Mouse (Mus musculus) myocyte (in vitro differentiated cells): Measurements from ENCODE around the gene Arid3b.

ENCODE experiments used
- CEBPB ChIP-seq: IDR thresholded peaks from 2 replicates; pipeline ENCODE4 v1.6.1; 2011; ENCODE audit warnings: mild to moderate bottlenecking, moderate library complexity; ENCODE audit not compliant: poor library complexity, insufficient read depth, severe bottlenecking
- E2F4 ChIP-seq: IDR thresholded peaks from one replicate; pipeline ENCODE4 v1.6.1; 2011; ENCODE audit warnings: mild to moderate bottlenecking, control low read depth, moderate library complexity; ENCODE audit not compliant: insufficient read depth
- MAX ChIP-seq: IDR thresholded peaks from one replicate; pipeline ENCODE4 v1.6.1; 2011; ENCODE audit warnings: low read depth, mild to moderate bottlenecking, control low read depth
- MYOD1 ChIP-seq, 3 experiments: IDR thresholded peaks; one replicate each; pipeline ENCODE4 v1.6.1; 2011; ENCODE audit warnings: control low read depth in 2 of 3, low read depth in 2 of 3, mild to moderate bottlenecking in 2 of 3, moderate library complexity in 1 of 3; ENCODE audit not compliant: insufficient read length in 2 of 3, control insufficient read depth in 1 of 3
- POLR2A ChIP-seq: IDR thresholded peaks from one replicate; pipeline ENCODE4 v1.6.1; 2011; ENCODE audit warnings: low read depth, mild to moderate bottlenecking, control low read depth, moderate library complexity; ENCODE audit not compliant: insufficient read length
- POLR2AphosphoS2 ChIP-seq: IDR thresholded peaks from one replicate; pipeline ENCODE4 v1.6.1; 2011; ENCODE audit warnings: low read depth, control low read depth; ENCODE audit not compliant: insufficient read length
- REST ChIP-seq: IDR thresholded peaks from one replicate; pipeline ENCODE4 v1.6.1; 2011; ENCODE audit warnings: mild to moderate bottlenecking, control low read depth, moderate library complexity; ENCODE audit not compliant: insufficient read depth, insufficient read length
- SRF ChIP-seq: IDR thresholded peaks from one replicate; pipeline ENCODE4 v1.6.1; 2011; ENCODE audit warnings: low read depth; ENCODE audit not compliant: control insufficient read depth, insufficient read length
- TCF12 ChIP-seq: IDR thresholded peaks from one replicate; pipeline ENCODE4 v1.6.1; 2011; ENCODE audit warnings: mild to moderate bottlenecking, control low read depth; ENCODE audit not compliant: poor library complexity, insufficient read depth, severe bottlenecking
- TCF3 ChIP-seq: IDR thresholded peaks from one replicate; pipeline ENCODE4 v1.6.1; 2011; ENCODE audit warnings: low read depth, control low read depth; ENCODE audit not compliant: insufficient read length
- USF1 ChIP-seq: IDR thresholded peaks from one replicate; pipeline ENCODE4 v1.6.1; 2011; ENCODE audit warnings: low read depth, mild to moderate bottlenecking, control low read depth, moderate library complexity

DNA sequence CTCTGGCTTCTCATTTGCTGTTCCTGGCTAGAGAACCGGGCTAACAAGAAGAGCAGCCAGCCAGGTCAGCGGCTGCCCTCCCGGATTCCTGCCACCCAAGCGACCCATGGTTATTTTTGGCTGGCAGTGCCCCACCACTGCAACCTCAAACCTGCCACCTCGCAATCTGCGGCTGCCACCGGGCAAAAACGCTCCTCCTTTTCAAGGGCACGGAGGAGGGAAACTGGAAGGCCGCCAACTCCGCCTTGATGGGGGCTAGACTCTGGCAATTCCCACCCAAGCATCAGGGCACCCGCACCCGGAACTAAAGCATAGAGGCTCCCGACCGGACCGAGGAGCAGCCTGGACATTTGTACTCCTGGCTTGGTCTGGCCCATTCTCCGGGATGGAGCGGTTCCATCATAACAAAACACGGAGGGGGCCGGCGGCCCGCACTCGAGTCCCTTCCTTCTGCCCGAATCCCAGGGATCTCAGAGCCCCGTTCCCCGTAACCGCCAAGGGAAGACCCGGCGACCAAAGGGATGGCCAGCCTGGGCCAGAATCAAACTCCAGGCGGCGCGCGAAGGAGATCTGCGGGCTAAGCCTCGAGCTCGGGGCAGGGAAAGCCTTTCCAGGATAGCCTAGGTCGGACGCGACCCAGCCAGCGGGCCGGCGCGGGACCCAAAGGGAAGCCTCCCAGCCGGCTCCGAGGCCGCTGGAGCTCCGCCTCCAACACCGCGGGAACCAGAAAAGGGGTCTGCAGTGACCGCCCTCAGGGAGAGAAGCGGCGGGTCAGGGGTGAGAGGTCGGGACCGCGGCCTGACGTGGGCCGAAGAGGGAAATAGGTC is 72.2 kb downstream of the Arid3b start:
- TF ChIP-seq POLR2A (no peak), TCF12 (no peak), MAX (no peak), USF1 (no peak), POLR2AphosphoS2 (no peak), E2F4 (no peak), REST (no peak), MYOD1 (IDR thresholded peaks at IDR 0.05; ENCODE audit: control insufficient read depth in 1 of 3, insufficient read length in 2 of 3, low read depth in 2 of 3) (no peak), CEBPB (no peak), SRF (no peak), TCF3 (no peak)
